Mouse (Mus musculus) intestine, postnatal 0 days (tissue): Measurements from ENCODE around the gene Zranb3. TPM values are rescaled to one million over a fixed set of nuclear protein-coding genes. Genes with fewer than 3 reads are reported as not detected.

Experiments
- ATAC-seq: fragments of 200-750 bp; cut with Nextera tagmentation; 2 replicates; pipeline ENCODE4 v1.8.0; 2017; ENCODE audit warnings: mild to moderate bottlenecking, moderate TSS enrichment, moderate library complexity
- H3K27ac ChIP-seq: fragments of 300-500 bp; sonication (generic); 2 replicates; pipeline ENCODE4 v1.5.1; 2014; ENCODE audit warnings: mild to moderate bottlenecking, low read depth, low read length, moderate library complexity
- H3K27me3 ChIP-seq: fragments of 300-500 bp; sonication (generic); replicated peaks from 2 replicates; pipeline ENCODE4 v1.6.1; 2014; ENCODE audit warnings: low read length, mixed read lengths; ENCODE audit not compliant: control insufficient read depth, insufficient read depth
- H3K36me3 ChIP-seq: fragments of 300-500 bp; sonication (generic); 2 replicates; pipeline ENCODE4 v1.6.1; 2014; ENCODE audit warnings: mild to moderate bottlenecking, moderate library complexity; ENCODE audit not compliant: control insufficient read depth, insufficient read depth
- H3K4me1 ChIP-seq: fragments of 300-500 bp; sonication (generic); replicated peaks from 2 replicates; pipeline ENCODE4 v1.6.1; 2014; ENCODE audit warnings: antibody characterized with exemption, low read length, mixed read lengths; ENCODE audit not compliant: control insufficient read depth, insufficient read depth
- H3K4me2 ChIP-seq: fragments of 300-500 bp; sonication (generic); replicated peaks from 2 replicates; pipeline ENCODE4 v1.6.1; 2014; ENCODE audit warnings: low read depth, mild to moderate bottlenecking, moderate library complexity
- H3K4me3 ChIP-seq: fragments of 300-500 bp; sonication (generic); 2 replicates; pipeline ENCODE4 v1.5.1; 2014; ENCODE audit warnings: low read depth, low read length
- H3K9ac ChIP-seq: fragments of 300-500 bp; sonication (generic); 2 replicates; pipeline ENCODE4 v1.6.1; 2014; ENCODE audit warnings: mild to moderate bottlenecking, low read depth, low read length
- H3K9me3 ChIP-seq: fragments of 300-500 bp; sonication (generic); 2 replicates; pipeline ENCODE4 v1.6.1; 2016; ENCODE audit warnings: mixed run types; ENCODE audit not compliant: control insufficient read depth
- CTCF ChIP-seq: sonication (generic); IDR thresholded peaks from 2 replicates; pipeline ENCODE4 v1.5.1; 2016; ENCODE audit warnings: low read depth, mild to moderate bottlenecking, control low read depth, antibody characterized with exemption, moderate library complexity
- WGBS: fragments of 180-500 bp; shearing (Covaris S2); extraction: QIAGEN DNeasy Blood & Tissue Kit; methylation state at CpG from one replicate; pipeline ENCODE4 v1.1.7; 2014; 5-methylcytosine and 5-hydroxymethylcytosine counted together
- polyA plus RNA-seq: library from polyadenylated mRNA; unstranded; fragments of >200 nt; fragmentation: Nextera tagmentation; extraction: Ambion mirVana; gene quantifications from 2 replicates; pipeline ENCODE4 v1.2.1, GENCODE M21; 2015

Gene Zranb3
- polyA plus RNA-seq, 1 experiment from 2014 or later = 1.4 TPM

DNA sequence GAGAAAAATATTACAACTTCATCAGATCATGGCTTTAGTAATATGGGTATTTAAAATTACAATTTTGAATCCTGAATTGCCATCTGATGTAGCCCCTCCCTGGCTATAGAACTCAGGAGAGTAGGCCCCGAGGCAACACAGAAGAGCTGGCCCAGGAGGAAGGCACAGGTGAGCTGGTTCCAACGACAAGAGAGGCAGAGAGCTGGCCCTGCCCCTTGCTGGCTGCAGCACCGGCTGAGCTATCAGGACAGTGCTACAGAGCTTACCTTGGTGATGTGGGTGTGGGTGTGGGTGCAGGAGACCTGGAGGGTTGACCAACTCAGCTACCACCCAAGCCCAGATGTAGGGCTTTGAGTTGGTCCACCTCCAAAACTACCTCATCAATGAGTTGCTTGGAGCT lies 114.6 kb downstream of the Zranb3 start:
- no peak for TF ChIP-seq CTCF
- Histone ChIP-seq H3K4me3 (no peak overlapping the region), H3K9me3 (no peaks in the 10 kb centered on the region), H3K4me1 (0 out of 2 replicates have a peak, but pooled peaks cover 3% of the 10 kb centered on the region), H3K27ac (no peak overlapping the region), H3K4me2 (no peak overlapping the region), H3K27me3 (no peaks in the 10 kb centered on the region), H3K36me3 (no peaks in the 10 kb centered on the region), H3K9ac (no peak overlapping the region)
- WGBS = 31% methylated on average over 3 of the region's 3 CpGs
- no peak for ATAC-seq

DNA sequence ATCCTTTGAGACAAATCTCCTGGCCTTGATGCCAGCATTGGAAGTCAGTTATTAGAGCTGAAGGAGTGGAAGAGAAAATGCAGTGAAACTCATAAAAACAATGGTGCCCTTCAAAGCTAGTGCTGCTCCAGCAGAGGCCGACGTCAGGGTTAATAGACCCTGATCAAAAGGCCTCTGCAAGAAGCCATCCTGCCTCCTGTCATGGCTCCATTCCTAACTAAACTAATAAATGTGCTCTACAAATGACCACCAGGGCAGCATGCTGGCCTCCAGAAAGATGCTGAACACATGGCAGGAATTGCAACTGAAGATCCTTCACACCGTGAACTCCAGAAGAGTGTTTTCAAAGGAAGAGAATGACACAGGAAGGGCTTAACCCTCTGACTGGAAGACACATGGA lies 117.5 kb downstream of the Zranb3 start:
- no peaks in the 10 kb centered on the region for H3K27me3 ChIP-seq
- ATAC-seq = no peak
- no peak overlapping the region for H3K9ac ChIP-seq
- no peaks in the 10 kb centered on the region for H3K36me3 ChIP-seq
- H3K4me1 ChIP-seq = 0 out of 2 replicates have a peak, but pooled peaks cover 3% of the 10 kb centered on the region
- TF ChIP-seq CTCF = peak; percentile 18; the same call in 1 of the 2 replicates
- no peak overlapping the region for H3K4me2 ChIP-seq
- no peak overlapping the region for H3K27ac ChIP-seq
- 41% methylated on average over 3 of the region's 3 CpGs for WGBS
- no peak overlapping the region for H3K4me3 ChIP-seq
- H3K9me3 ChIP-seq = no peaks in the 10 kb centered on the region

DNA sequence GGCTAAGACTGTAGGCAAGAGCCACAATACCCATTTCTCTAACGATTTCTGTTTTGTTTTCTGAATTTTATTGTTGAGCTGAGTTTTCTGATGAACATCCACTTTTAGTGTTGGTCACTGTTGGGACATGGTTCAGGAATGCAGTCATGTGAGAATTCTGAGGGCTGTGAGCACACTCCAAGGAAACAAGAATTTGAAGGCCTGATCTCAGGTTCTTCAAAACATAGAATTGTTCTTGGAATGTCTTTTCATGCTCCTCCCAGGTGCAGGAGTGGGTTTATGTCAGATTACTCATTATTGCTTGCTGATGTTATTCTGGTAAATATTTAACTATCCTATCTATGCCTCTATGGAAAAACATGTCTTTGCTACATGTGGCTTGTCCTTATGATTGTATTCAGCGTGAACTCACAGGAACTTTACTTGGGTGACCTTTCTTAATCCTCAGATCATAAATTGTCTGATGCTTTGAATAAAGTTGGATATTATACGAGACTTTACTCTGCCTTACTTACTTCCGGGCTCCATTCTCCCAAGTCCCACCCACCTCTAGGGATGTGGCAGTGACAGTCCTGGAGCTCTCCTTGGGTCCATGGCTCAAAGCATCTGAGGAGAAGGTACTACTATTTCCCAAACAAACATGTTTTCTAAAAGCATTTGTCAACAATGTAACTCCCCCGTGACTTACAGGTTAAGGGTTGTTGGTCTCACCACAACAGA lies 119.4 kb downstream of the Zranb3 start:
- WGBS = 50% methylated on average over 5 of the region's 5 CpGs
- Histone ChIP-seq H3K36me3 (no peaks in the 10 kb centered on the region), H3K27ac (no peak overlapping the region), H3K4me2 (no peak overlapping the region), H3K4me1 (no peaks in the 10 kb centered on the region), H3K9ac (no peak overlapping the region), H3K27me3 (no peaks in the 10 kb centered on the region), H3K4me3 (no peak overlapping the region), H3K9me3 (no peaks in the 10 kb centered on the region)
- no peak for TF ChIP-seq CTCF
- peak; percentile 62 for ATAC-seq

DNA sequence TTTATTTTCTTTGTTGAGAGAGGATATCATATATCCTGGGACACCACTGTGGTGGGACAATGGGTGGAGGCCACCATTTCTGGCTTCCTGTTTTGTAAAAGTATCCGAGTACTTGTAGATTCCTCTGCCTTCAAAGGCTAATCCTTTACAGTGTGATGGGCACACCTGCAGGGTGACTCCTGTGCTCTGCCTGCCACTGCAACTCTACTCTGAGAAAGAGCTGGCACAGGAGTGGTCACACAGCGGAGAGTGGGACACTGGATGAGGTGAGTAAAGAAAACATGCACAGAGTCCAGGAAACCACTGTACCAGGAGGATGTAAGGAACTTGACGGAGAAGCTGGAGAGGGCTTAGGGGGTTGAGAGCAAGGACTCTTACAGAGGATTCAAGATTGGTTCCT lies 120.6 kb downstream of the Zranb3 start:
- WGBS = 79% methylated on average over 3 of the region's 3 CpGs
- H3K4me3 ChIP-seq = no peak overlapping the region
- no peak overlapping the region for H3K27ac ChIP-seq
- H3K9ac ChIP-seq = no peak overlapping the region
- no peaks in the 10 kb centered on the region for H3K36me3 ChIP-seq
- H3K27me3 ChIP-seq = no peaks in the 10 kb centered on the region
- ATAC-seq = no peak
- no peak overlapping the region for H3K4me2 ChIP-seq
- TF ChIP-seq CTCF = no peak
- H3K9me3 ChIP-seq = no peaks in the 10 kb centered on the region
- H3K4me1 ChIP-seq = no peaks in the 10 kb centered on the region

DNA sequence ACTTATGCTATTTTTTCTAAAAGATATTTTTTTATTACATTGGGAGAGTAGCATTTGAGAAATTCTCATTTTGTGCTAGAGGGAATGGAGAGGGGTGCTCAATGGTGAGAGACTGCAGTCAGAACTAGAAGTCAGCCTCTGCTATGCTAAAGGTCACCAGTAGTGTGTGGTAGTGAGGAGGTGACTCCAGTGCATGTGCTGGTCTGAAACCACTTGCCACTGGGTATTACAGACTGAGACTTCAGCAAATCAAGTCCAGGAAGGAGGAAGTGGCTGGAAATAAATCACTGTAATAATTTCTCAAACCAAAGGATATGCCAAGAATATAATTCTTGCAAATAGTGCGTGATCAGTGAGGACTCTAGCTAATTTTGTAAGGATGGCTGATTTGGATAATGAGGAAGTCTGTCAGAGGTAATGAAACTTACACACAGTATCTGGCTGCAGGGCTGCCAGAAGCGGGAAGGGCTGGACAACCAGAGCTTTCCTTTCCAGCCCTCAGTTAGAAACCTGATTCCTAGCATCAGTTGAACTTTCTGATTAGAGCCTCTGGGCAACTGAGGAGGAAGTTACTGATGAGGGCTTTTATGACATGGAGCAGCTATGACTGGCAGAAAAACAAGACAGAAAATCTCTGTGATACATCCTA lies 121.8 kb downstream of the Zranb3 start:
- peak; percentile 57 for ATAC-seq
- Histone ChIP-seq H3K9ac (no peak overlapping the region), H3K4me3 (no peak overlapping the region), H3K4me1 (no peaks in the 10 kb centered on the region), H3K27ac (no peak overlapping the region), H3K9me3 (no peaks in the 10 kb centered on the region), H3K36me3 (no peaks in the 10 kb centered on the region), H3K27me3 (no peaks in the 10 kb centered on the region), H3K4me2 (no peak overlapping the region)
- peak; percentile 48 for TF ChIP-seq CTCF
- WGBS = 48% methylated on average over 2 of the region's 2 CpGs

DNA sequence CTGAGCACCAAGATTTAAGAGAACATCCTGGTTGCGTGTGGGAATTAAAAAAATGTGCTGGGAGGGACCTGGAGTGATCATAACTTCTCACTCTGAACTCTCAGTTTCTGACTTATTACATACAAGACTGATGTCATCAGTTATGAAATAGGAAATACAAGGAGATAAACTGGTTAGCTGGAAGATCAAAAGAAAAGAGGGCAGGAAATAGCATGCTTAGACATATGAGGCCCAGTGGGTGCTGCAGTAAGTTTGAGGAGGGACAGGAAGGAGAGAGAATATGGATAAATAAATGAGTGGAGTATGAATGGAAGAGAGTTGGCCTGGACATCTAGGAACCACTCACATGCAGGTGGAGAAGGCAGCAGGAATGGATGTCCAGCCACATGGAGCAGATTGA lies 124.7 kb downstream of the Zranb3 start:
- WGBS = 67% methylated on average over 1 of the region's 1 CpGs
- Histone ChIP-seq H3K4me3 (no peak overlapping the region), H3K9ac (no peak overlapping the region), H3K4me1 (no peaks in the 10 kb centered on the region), H3K27ac (no peak overlapping the region), H3K4me2 (no peak overlapping the region), H3K36me3 (no peaks in the 10 kb centered on the region), H3K9me3 (no peaks in the 10 kb centered on the region), H3K27me3 (no peaks in the 10 kb centered on the region)
- ATAC-seq = no peak
- TF ChIP-seq CTCF = no peak
